Mouse (Mus musculus) G1E (cell line): ENCODE data around the gene Spsb3. TPM values are rescaled to one million over a fixed set of nuclear protein-coding genes. Genes with fewer than 3 reads are reported as not detected.

ENCODE experiments used
- ATAC-seq: 2 replicates; pipeline ENCODE4 v1.8.0; 2016; ENCODE audit warnings: mild to moderate bottlenecking; ENCODE audit not compliant: insufficient number of reproducible peaks, poor library complexity, low FRiP score, severe bottlenecking; ENCODE audit errors: extremely low read depth
- DNase-seq: peaks from one replicate; pipeline ENCODE4 v3.0.0; 2012; ENCODE audit warnings: low spot score
- H3K27me3 ChIP-seq: 2 replicates; pipeline ENCODE4 v1.6.1; 2012; ENCODE audit warnings: mild to moderate bottlenecking, low read length, inconsistent platforms; ENCODE audit not compliant: insufficient read depth
- H3K36me3 ChIP-seq: replicated peaks from 2 replicates; pipeline ENCODE3; 2012; ENCODE audit warnings: mild to moderate bottlenecking, inconsistent platforms
- H3K4me1 ChIP-seq: 2 replicates; pipeline ENCODE4 v1.6.1; 2012; ENCODE audit warnings: low read depth, low read length, inconsistent platforms, mixed read lengths; ENCODE audit not compliant: insufficient read depth
- H3K4me3 ChIP-seq: 2 replicates; pipeline ENCODE4 v1.5.1; 2012; ENCODE audit warnings: low read depth, mild to moderate bottlenecking, inconsistent platforms, low read length, moderate library complexity, mixed read lengths
- H3K9me3 ChIP-seq: replicated peaks from 2 replicates; pipeline ENCODE4 v1.6.1; 2012; ENCODE audit warnings: inconsistent platforms
- CTCF ChIP-seq: IDR thresholded peaks from 2 replicates; pipeline ENCODE4 v1.5.1; 2012; ENCODE audit warnings: low read depth, low read length, inconsistent platforms, mixed read lengths
- GATA1 ChIP-seq: IDR thresholded peaks from 2 replicates; pipeline ENCODE4 v1.6.1; 2012; ENCODE audit warnings: borderline replicate concordance, low read length, inconsistent platforms, mixed read lengths
- GATA2 ChIP-seq: IDR thresholded peaks from 2 replicates; pipeline ENCODE4 v1.6.1; 2012; ENCODE audit warnings: low read depth, low read length, inconsistent platforms, borderline replicate concordance
- POLR2AphosphoS5 ChIP-seq: IDR thresholded peaks from 2 replicates; pipeline ENCODE4 v1.6.1; 2012; ENCODE audit warnings: low read depth, low read length, inconsistent platforms; ENCODE audit not compliant: insufficient replicate concordance
- TAL1 ChIP-seq: conservative IDR thresholded peaks from 2 replicates; pipeline ENCODE4 v1.6.1; 2012; ENCODE audit warnings: low read depth, low read length, inconsistent platforms, mixed read lengths
- polyA plus RNA-seq: library from polyadenylated mRNA; stranded (reverse); fragments of >175 nt; gene quantifications from 2 replicates; pipeline ENCODE4 v1.2.3, GENCODE M21; 2012
- total RNA-seq, 2 experiments: library from RNA; stranded (forward) in 1 of 2; stranded (reverse) in 1 of 2; fragments of 200-1000 nt in 1 of 2; fragments of >200 nt in 1 of 2; fragmentation: Nextera tagmentation in 1 of 2; gene quantifications; 2 replicates each; pipeline ENCODE4 v1.2.3; 2014 to 2017

The Spsb3 gene
- total and polyA plus RNA-seq, 3 experiments, result 12.8 to 35.1 (median 15.9) TPM

DNA sequence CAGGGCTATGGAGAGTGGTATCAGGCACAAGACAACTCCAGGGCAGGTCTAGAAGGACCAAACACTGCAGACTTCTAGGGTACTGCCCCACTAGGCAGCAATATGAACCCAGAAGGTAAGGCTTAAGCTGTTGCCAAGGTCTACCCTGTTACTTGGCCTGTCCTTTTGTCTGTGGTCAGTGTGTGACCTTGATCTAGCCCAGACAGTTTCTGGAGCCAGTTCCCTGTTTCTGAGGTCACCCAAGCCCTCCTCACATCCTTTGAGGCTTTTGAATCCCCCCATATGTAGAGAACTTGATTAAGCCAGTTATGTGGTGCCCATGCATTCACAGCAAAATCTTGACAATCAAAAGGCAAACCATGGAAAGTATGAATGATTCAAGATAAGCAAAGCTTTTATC lies 49.2 kb downstream of the Spsb3 start:
- H3K27me3 ChIP-seq, result no peaks in the 10 kb centered on the region
- TF ChIP-seq CTCF (no peak), GATA2 (no peak), GATA1 (no peak), POLR2AphosphoS5 (no peak), TAL1 (no peak)
- H3K9me3 ChIP-seq, result no peaks in the 10 kb centered on the region
- DNase-seq (no peak), ATAC-seq (no peak)
- H3K4me3 ChIP-seq, result peak overlapping the region; percentile 90
- peaks cover 39% of the 10 kb centered on the region for H3K4me1 ChIP-seq
- H3K36me3 ChIP-seq, result peaks cover 54% of the 10 kb centered on the region

DNA sequence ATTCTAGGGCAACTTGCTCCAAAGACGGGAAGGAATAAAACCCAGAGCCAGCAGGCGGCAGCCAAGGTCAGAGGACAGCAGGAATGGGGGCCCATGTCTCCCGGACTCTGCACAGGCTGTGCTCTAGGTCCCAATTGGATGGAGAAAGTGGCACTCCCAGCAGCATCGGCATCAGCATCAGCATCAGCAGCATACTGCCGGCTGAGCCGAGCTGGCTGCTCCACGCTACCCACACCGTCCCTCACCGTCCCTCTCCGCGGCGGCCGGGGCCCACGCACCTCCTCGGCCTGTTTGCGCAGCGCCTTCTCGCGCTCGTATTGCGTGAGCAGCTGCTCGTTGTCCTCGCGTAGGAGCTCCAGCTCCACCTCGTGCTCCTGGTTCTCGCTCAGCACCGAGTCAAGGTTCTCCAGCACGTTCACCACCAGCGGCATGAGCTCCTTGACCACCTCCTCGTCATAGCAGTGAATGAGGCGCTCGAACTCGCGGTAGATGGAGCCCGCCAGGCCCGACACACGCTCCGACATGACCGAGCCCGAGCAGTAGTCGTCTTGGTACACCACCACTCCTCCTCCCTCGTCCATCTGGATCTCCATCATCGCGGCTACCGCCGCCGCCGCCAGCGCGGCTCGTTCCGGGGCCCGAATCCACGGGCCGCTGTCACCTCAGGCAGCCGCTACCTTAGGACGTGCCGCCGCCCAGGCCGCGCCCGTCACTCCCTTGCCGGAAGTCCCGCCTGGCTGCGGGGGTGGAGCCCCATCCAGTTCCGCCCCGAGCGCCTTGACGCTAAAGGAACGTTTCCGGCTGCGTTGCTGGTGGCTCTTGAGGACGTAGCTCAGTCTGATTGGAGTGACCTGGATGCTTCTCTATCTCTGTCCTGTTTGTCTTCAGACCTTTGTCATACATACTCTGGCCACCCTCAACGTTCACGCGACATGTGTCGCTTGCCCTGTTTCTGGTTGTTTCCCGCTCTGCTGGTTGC lies 50.1 kb downstream of the Spsb3 start, which contains the start of gene Mapk8ip3:
Gene Mapk8ip3 (minus strand): TSS at position 719 of the 979 bp plus-strand sequence.
- Histone ChIP-seq H3K4me3 (peak within 1 kb of the TSS; percentile 90), H3K9me3 (no peaks in the 10 kb centered on the region), H3K27me3 (no peaks in the 10 kb centered on the region), H3K4me1 (peaks cover 43% of the 10 kb centered on the region), H3K36me3 (peaks cover 57% of the 10 kb centered on the region)
- peak; percentile 86 for DNase-seq
- 0 out of 2 replicates have a peak, but pooled peaks have one; percentile 68 for TF ChIP-seq POLR2AphosphoS5
- no peak for TF ChIP-seq GATA1
- TF ChIP-seq TAL1, result no peak
- TF ChIP-seq GATA2, result no peak
- peak; percentile 94 for ATAC-seq

DNA sequence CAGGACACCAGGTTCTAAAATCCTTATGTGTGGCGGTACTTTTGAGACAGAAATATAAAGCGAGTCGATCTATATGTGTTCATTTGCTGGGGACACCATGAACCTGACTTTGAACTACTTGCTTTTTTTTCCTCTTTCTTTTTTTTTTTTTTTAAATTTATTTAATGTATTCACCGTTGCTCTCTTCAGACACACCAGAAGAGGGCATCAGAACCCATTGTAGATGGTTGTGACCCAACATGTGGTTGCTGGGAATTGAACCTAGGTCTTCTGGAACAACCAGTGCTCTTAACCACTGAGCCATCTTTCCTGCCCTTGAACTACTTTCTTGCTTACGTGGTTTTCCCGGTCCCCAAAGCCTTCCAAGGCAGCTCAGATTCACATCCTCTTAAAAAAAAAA lies 50.8 kb downstream of the Spsb3 start:
- no peak for TF ChIP-seq TAL1
- no peak for TF ChIP-seq POLR2AphosphoS5
- no peak for TF ChIP-seq GATA1
- no peak for TF ChIP-seq GATA2
- no peak for TF ChIP-seq CTCF

More for the DNA sequence above, 50.8 kb downstream of the Spsb3 start:
- Histone ChIP-seq H3K36me3 (peaks cover 55% of the 10 kb centered on the region), H3K4me3 (peak overlapping the region; percentile 90), H3K4me1 (peaks cover 43% of the 10 kb centered on the region), H3K27me3 (no peaks in the 10 kb centered on the region), H3K9me3 (no peaks in the 10 kb centered on the region)
- DNase-seq (no peak), ATAC-seq (no peak)

Other genes starting within 250 kb of the Spsb3 start
Only the 20 nearest of the 29 such genes appear.
- gene Noxo1, start 190.4 kb upstream of the Spsb3 start, total RNA-seq (2014; fragmentation: Nextera tagmentation), result 1.4 TPM in 1 of 2 replicates, not detected in the other
- 1.0 and 1.1 TPM in 2 replicates for gene Noxo1, start 190.4 kb upstream of the Spsb3 start, total RNA-seq (2017)
- 0.72 and 0.87 TPM in 2 replicates for gene Noxo1, start 190.4 kb upstream of the Spsb3 start, polyA plus RNA-seq
- gene Tbl3, start 179.0 kb upstream of the Spsb3 start, total RNA-seq (2014; fragmentation: Nextera tagmentation), result 9.2 and 17.8 TPM in 2 replicates
- 27.7 and 34.0 TPM in 2 replicates for gene Tbl3, start 179.0 kb upstream of the Spsb3 start, total RNA-seq (2017)
- gene Tbl3, start 179.0 kb upstream of the Spsb3 start, polyA plus RNA-seq, result 15.6 and 25.2 TPM in 2 replicates
- gene Rnf151, start 168.6 kb upstream of the Spsb3 start, total RNA-seq (2014; fragmentation: Nextera tagmentation), result not detected in 2 replicates
- 0.23 TPM in 1 of 2 replicates, not detected in the other for gene Rnf151, start 168.6 kb upstream of the Spsb3 start, total RNA-seq (2017)
- 0.13 and 0.17 TPM in 2 replicates for gene Rnf151, start 168.6 kb upstream of the Spsb3 start, polyA plus RNA-seq
- 3,970 and 4,105 TPM in 2 replicates for gene Rps2, start 168.5 kb upstream of the Spsb3 start, total RNA-seq (2014; fragmentation: Nextera tagmentation)
- 950 and 975 TPM in 2 replicates for gene Rps2, start 168.5 kb upstream of the Spsb3 start, total RNA-seq (2017)
- gene Rps2, start 168.5 kb upstream of the Spsb3 start, polyA plus RNA-seq, result 2,688 and 3,723 TPM in 2 replicates
- gene Ndufb10, start 162.2 kb upstream of the Spsb3 start, total RNA-seq (2014; fragmentation: Nextera tagmentation), result 54.6 and 63.5 TPM in 2 replicates
- gene Ndufb10, start 162.2 kb upstream of the Spsb3 start, total RNA-seq (2017), result 185 and 206 TPM in 2 replicates
- gene Ndufb10, start 162.2 kb upstream of the Spsb3 start, polyA plus RNA-seq, result 372 and 429 TPM in 2 replicates
- not detected in 2 replicates for gene Rpl3l, start 158.8 kb upstream of the Spsb3 start, total RNA-seq (2014; fragmentation: Nextera tagmentation)
- gene Rpl3l, start 158.8 kb upstream of the Spsb3 start, total RNA-seq (2017), result 0.17 TPM in 1 of 2 replicates, not detected in the other
- gene Rpl3l, start 158.8 kb upstream of the Spsb3 start, polyA plus RNA-seq, result 0.07 TPM in 1 of 2 replicates, not detected in the other
- 62.0 and 76.8 TPM in 2 replicates for gene Msrb1, start 150.0 kb upstream of the Spsb3 start, total RNA-seq (2014; fragmentation: Nextera tagmentation)
- 34.6 and 39.2 TPM in 2 replicates for gene Msrb1, start 150.0 kb upstream of the Spsb3 start, total RNA-seq (2017)
- 10.1 and 14.6 TPM in 2 replicates for gene Msrb1, start 150.0 kb upstream of the Spsb3 start, polyA plus RNA-seq
- gene Hs3st6, start 133.7 kb upstream of the Spsb3 start, total RNA-seq (2014; fragmentation: Nextera tagmentation), result not detected in 2 replicates
- gene Hs3st6, start 133.7 kb upstream of the Spsb3 start, total RNA-seq (2017), result not detected in 2 replicates
- not detected in 2 replicates for gene Hs3st6, start 133.7 kb upstream of the Spsb3 start, polyA plus RNA-seq
- gene Meiob, start 82.4 kb upstream of the Spsb3 start, total RNA-seq (2014; fragmentation: Nextera tagmentation), result 7.6 and 8.4 TPM in 2 replicates
- 1.9 and 2.1 TPM in 2 replicates for gene Meiob, start 82.4 kb upstream of the Spsb3 start, total RNA-seq (2017)
- gene Meiob, start 82.4 kb upstream of the Spsb3 start, polyA plus RNA-seq, result 0.07 and 0.13 TPM in 2 replicates
- gene Hagh, start 46.5 kb upstream of the Spsb3 start, total RNA-seq (2014; fragmentation: Nextera tagmentation), result 16.8 and 22.3 TPM in 2 replicates
- gene Hagh, start 46.5 kb upstream of the Spsb3 start, total RNA-seq (2017), result 30.4 and 34.7 TPM in 2 replicates
- gene Hagh, start 46.5 kb upstream of the Spsb3 start, polyA plus RNA-seq, result 22.1 and 22.3 TPM in 2 replicates
- 7.9 and 10.8 TPM in 2 replicates for gene Fahd1, start 36.3 kb upstream of the Spsb3 start, total RNA-seq (2014; fragmentation: Nextera tagmentation)
- 16.1 TPM in 2 replicates for gene Fahd1, start 36.3 kb upstream of the Spsb3 start, total RNA-seq (2017)
- gene Fahd1, start 36.3 kb upstream of the Spsb3 start, polyA plus RNA-seq, result 3.9 and 4.5 TPM in 2 replicates
- gene Igfals, start 20.6 kb upstream of the Spsb3 start, total RNA-seq (2014; fragmentation: Nextera tagmentation), result not detected in 2 replicates
- gene Igfals, start 20.6 kb upstream of the Spsb3 start, total RNA-seq (2017), result 0.12 and 0.16 TPM in 2 replicates
- gene Igfals, start 20.6 kb upstream of the Spsb3 start, polyA plus RNA-seq, result 0.10 and 0.12 TPM in 2 replicates
- gene Nubp2, start 294 bp upstream of the Spsb3 start, total RNA-seq (2014; fragmentation: Nextera tagmentation), result 92.9 and 95.7 TPM in 2 replicates
- gene Nubp2, start 294 bp upstream of the Spsb3 start, total RNA-seq (2017), result 46.9 and 58.5 TPM in 2 replicates
- 79.9 and 103 TPM in 2 replicates for gene Nubp2, start 294 bp upstream of the Spsb3 start, polyA plus RNA-seq
- 3.4 and 6.5 TPM in 2 replicates for gene Eme2, start 8.4 kb downstream of the Spsb3 start, total RNA-seq (2014; fragmentation: Nextera tagmentation)
- 18.2 and 19.4 TPM in 2 replicates for gene Eme2, start 8.4 kb downstream of the Spsb3 start, total RNA-seq (2017)
- 9.4 and 12.1 TPM in 2 replicates for gene Eme2, start 8.4 kb downstream of the Spsb3 start, polyA plus RNA-seq
- 28.8 and 30.8 TPM in 2 replicates for gene Mrps34, start 8.5 kb downstream of the Spsb3 start, total RNA-seq (2014; fragmentation: Nextera tagmentation)
- 15.6 and 21.1 TPM in 2 replicates for gene Mrps34, start 8.5 kb downstream of the Spsb3 start, total RNA-seq (2017)
- gene Mrps34, start 8.5 kb downstream of the Spsb3 start, polyA plus RNA-seq, result 81.7 and 82.8 TPM in 2 replicates
- gene Nme3, start 9.9 kb downstream of the Spsb3 start, total RNA-seq (2014; fragmentation: Nextera tagmentation), result 5.6 and 9.5 TPM in 2 replicates
- 29.0 and 32.5 TPM in 2 replicates for gene Nme3, start 9.9 kb downstream of the Spsb3 start, total RNA-seq (2017)
- gene Nme3, start 9.9 kb downstream of the Spsb3 start, polyA plus RNA-seq, result 20.2 and 26.8 TPM in 2 replicates
- gene Mapk8ip3, start 50.3 kb downstream of the Spsb3 start, total RNA-seq (2014; fragmentation: Nextera tagmentation), result 61.3 and 122 TPM in 2 replicates
- gene Mapk8ip3, start 50.3 kb downstream of the Spsb3 start, total RNA-seq (2017), result 35.4 and 39.7 TPM in 2 replicates
- 24.7 and 32.4 TPM in 2 replicates for gene Mapk8ip3, start 50.3 kb downstream of the Spsb3 start, polyA plus RNA-seq
- 79.9 and 83.5 TPM in 2 replicates for gene Jpt2, start 74.0 kb downstream of the Spsb3 start, total RNA-seq (2014; fragmentation: Nextera tagmentation)
- gene Jpt2, start 74.0 kb downstream of the Spsb3 start, total RNA-seq (2017), result 71.2 and 72.3 TPM in 2 replicates
- gene Jpt2, start 74.0 kb downstream of the Spsb3 start, polyA plus RNA-seq, result 25.9 and 28.8 TPM in 2 replicates
- 37.7 and 39.5 TPM in 2 replicates for gene Cramp1l, start 129.1 kb downstream of the Spsb3 start, total RNA-seq (2014; fragmentation: Nextera tagmentation)
- 8.6 and 8.9 TPM in 2 replicates for gene Cramp1l, start 129.1 kb downstream of the Spsb3 start, total RNA-seq (2017)
- gene Cramp1l, start 129.1 kb downstream of the Spsb3 start, polyA plus RNA-seq, result 14.0 and 14.9 TPM in 2 replicates
- gene Ift140, start 129.4 kb downstream of the Spsb3 start, total RNA-seq (2014; fragmentation: Nextera tagmentation), result 17.7 and 37.9 TPM in 2 replicates
- 13.5 and 17.9 TPM in 2 replicates for gene Ift140, start 129.4 kb downstream of the Spsb3 start, total RNA-seq (2017)
- gene Ift140, start 129.4 kb downstream of the Spsb3 start, polyA plus RNA-seq, result 9.6 and 9.9 TPM in 2 replicates